Mouse (Mus musculus) lung, embryonic 14.5 days (tissue): Measurements from ENCODE around the gene Mrpl20. TPM values are rescaled to one million over a fixed set of nuclear protein-coding genes. Genes with fewer than 3 reads are reported as not detected.

Source experiments
- ATAC-seq: fragments of 200-750 bp; cut with Nextera tagmentation; 2 replicates; pipeline ENCODE4 v1.8.0; 2017; ENCODE audit warnings: mild to moderate bottlenecking, moderate TSS enrichment, moderate library complexity; ENCODE audit not compliant: insufficient read depth
- DNase-seq: peaks from one replicate; pipeline ENCODE4 v3.0.0-alpha.2; 2015
- H3K27ac ChIP-seq: fragments of 300-500 bp; sonication (generic); 2 replicates; pipeline ENCODE4 v1.5.1; 2014; ENCODE audit warnings: low read depth, mild to moderate bottlenecking, moderate library complexity
- H3K27me3 ChIP-seq: fragments of 300-500 bp; sonication (generic); 2 replicates; pipeline ENCODE4 v1.6.1; 2014; ENCODE audit warnings: low read length, control low read depth; ENCODE audit not compliant: insufficient read depth
- H3K36me3 ChIP-seq: fragments of 300-500 bp; sonication (generic); 2 replicates; pipeline ENCODE4 v1.6.1; 2014; ENCODE audit warnings: control low read depth; ENCODE audit not compliant: insufficient read depth
- H3K4me1 ChIP-seq: fragments of 300-500 bp; sonication (generic); 2 replicates; pipeline ENCODE4 v1.6.1; 2014; ENCODE audit warnings: antibody characterized with exemption, control low read depth; ENCODE audit not compliant: insufficient read depth
- H3K4me2 ChIP-seq: fragments of 300-500 bp; sonication (generic); 2 replicates; pipeline ENCODE4 v1.6.1; 2014; ENCODE audit warnings: mild to moderate bottlenecking
- H3K4me3 ChIP-seq: fragments of 300-500 bp; sonication (generic); 2 replicates; pipeline ENCODE4 v1.5.1; 2014; ENCODE audit warnings: low read depth, low read length
- H3K9ac ChIP-seq: fragments of 300-500 bp; sonication (generic); 2 replicates; pipeline ENCODE4 v1.6.1; 2014
- H3K9me3 ChIP-seq: fragments of 300-500 bp; sonication (generic); 2 replicates; pipeline ENCODE4 v1.6.1; 2016; ENCODE audit warnings: low read depth, low read length, control low read depth
- CTCF ChIP-seq: IDR thresholded peaks from 2 replicates; pipeline ENCODE4 v1.5.1; 2016; ENCODE audit warnings: antibody characterized with exemption, low read depth
- WGBS: fragments of 180-500 bp; shearing (Covaris S2); extraction: QIAGEN DNeasy Blood & Tissue Kit; methylation state at CpG from one replicate; pipeline ENCODE4 v1.1.7; 2014; 5-methylcytosine and 5-hydroxymethylcytosine counted together
- polyA plus RNA-seq: library from polyadenylated mRNA; unstranded; fragments of >200 nt; fragmentation: Nextera tagmentation; extraction: Ambion mirVana; gene quantifications from 2 replicates; pipeline ENCODE4 v1.2.1, GENCODE M21; 2014

Gene Mrpl20
- polyA plus RNA-seq: 226 and 231 TPM in 2 replicates

- Histone ChIP-seq H3K4me3 (peak within 1 kb of the TSS; percentile 95), H3K9me3 (no peaks in the 10 kb centered on the region), H3K4me1 (peaks cover 6% of the 10 kb centered on the region), H3K36me3 (peaks cover 26% of the 10 kb centered on the region), H3K27ac (peak within 1 kb of the TSS; percentile 72; the same call in 1 of the 2 replicates), H3K27me3 (no peaks in the 10 kb centered on the region), H3K4me2 (peak within 1 kb of the TSS; percentile 81), H3K9ac (peak within 1 kb of the TSS; percentile 84)
- ATAC-seq (peak; percentile 47; the same call in 1 of the 2 replicates), DNase-seq (peak; percentile 64)
- peak; percentile 20; the same call in 1 of the 2 replicates for TF ChIP-seq CTCF
- WGBS: 6% methylated on average over 12 of the region's 12 CpGs
These were observed at the start of gene Mrpl20 for GRCm38 (mm10) chr4:155802741-155803339. TSS of gene Mrpl20 (plus strand) at chr4:155802878.

GRCm38 (mm10) chr4:155757011-155757410 lies 45.7 kb upstream of the Mrpl20 start:
- Histone ChIP-seq H3K9ac (no peak overlapping the region), H3K36me3 (peaks cover 51% of the 10 kb centered on the region), H3K4me3 (no peak overlapping the region), H3K4me2 (no peak overlapping the region), H3K4me1 (peaks cover 10% of the 10 kb centered on the region), H3K27ac (no peak overlapping the region), H3K9me3 (no peaks in the 10 kb centered on the region), H3K27me3 (no peaks in the 10 kb centered on the region)
- no peak for TF ChIP-seq CTCF
- DNase-seq (no peak), ATAC-seq (no peak)
- 93% methylated on average over 12 of the region's 12 CpGs for WGBS

DNA sequence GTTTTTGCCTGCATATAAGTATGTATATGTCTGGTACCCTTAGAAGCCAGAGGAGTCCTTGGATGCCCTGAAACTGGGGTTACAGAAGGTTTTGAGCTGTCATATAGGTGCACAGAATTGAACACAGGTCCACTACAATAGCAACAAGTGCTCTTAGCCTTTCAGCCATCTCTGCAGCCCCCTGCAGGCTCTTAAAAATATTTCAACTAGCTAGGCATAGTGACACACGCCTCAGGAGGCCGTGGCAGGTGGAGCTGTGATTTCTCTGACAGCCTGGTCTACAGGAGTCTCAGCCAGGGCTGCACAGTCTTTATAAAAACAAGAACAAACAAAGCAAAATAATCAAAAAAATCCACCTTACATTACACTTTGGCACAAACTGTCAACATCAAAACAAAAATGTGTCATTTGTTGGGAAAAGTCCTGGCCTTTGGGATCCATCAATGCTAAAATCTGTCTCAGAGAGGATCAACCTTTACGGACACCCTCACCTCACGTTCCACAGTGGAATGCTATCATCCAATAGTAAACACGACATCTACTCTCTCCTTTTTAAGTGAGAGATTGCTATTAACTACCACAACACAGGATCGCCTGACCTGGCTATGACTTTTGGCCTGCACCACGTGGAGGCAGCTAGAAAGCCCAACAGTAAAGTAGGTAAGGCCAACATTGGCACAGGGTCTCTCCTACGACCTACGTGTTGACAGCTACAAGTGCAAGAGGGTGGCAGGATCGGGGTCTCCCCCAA lies 42.6 kb upstream of the Mrpl20 start:
- ATAC-seq: no peak; the same call in 1 of the 2 replicates
- H3K4me2 ChIP-seq: peak overlapping the region; percentile 84
- peak; percentile 68 for DNase-seq
- no peaks in the 10 kb centered on the region for H3K27me3 ChIP-seq
- peak overlapping the region; percentile 75 for H3K9ac ChIP-seq
- H3K4me3 ChIP-seq: peak overlapping the region; percentile 91
- WGBS: 1% methylated on average over 10 of the region's 10 CpGs
- peaks cover 10% of the 10 kb centered on the region for H3K4me1 ChIP-seq
- peaks cover 23% of the 10 kb centered on the region for H3K36me3 ChIP-seq
- peak overlapping the region; percentile 36; the same call in 1 of the 2 replicates for H3K27ac ChIP-seq
- H3K9me3 ChIP-seq: no peaks in the 10 kb centered on the region
- TF ChIP-seq CTCF: peak; percentile 51

- Histone ChIP-seq H3K9ac (peak within 1 kb of the TSS; percentile 75), H3K4me3 (peak within 1 kb of the TSS; percentile 91)
- WGBS: under 1% methylated on average over 68 of the region's 68 CpGs
These were observed 41.9 kb upstream of the Mrpl20 start, which contains the start of gene Atad3a for GRCm38 (mm10) chr4:155760613-155761355. TSS of gene Atad3a (minus strand) at chr4:155761093.

GRCm38 (mm10) chr4:155761356-155762099 lies 41.1 kb upstream of the Mrpl20 start:
- H3K36me3 ChIP-seq: peaks cover 8% of the 10 kb centered on the region; the same call in 1 of the 2 replicates
- WGBS: 2% methylated on average over 28 of the region's 28 CpGs
- H3K9ac ChIP-seq: peak overlapping the region; percentile 66
- no peak for TF ChIP-seq CTCF
- peaks cover 10% of the 10 kb centered on the region for H3K4me1 ChIP-seq
- H3K9me3 ChIP-seq: no peaks in the 10 kb centered on the region
- DNase-seq: no peak
- peak overlapping the region; percentile 84 for H3K4me2 ChIP-seq
- H3K27ac ChIP-seq: peak overlapping the region; percentile 10; the same call in 1 of the 2 replicates
- H3K27me3 ChIP-seq: no peaks in the 10 kb centered on the region
- no peak for ATAC-seq
- peak overlapping the region; percentile 91 for H3K4me3 ChIP-seq

More at GRCm38 (mm10) chr4:155760613-155761355, 41.9 kb upstream of the Mrpl20 start, which contains the start of gene Atad3a:
- Histone ChIP-seq H3K4me1 (peaks cover 10% of the 10 kb centered on the region), H3K4me2 (peak within 1 kb of the TSS; percentile 84), H3K9me3 (no peaks in the 10 kb centered on the region), H3K36me3 (peaks cover 15% of the 10 kb centered on the region), H3K27me3 (no peaks in the 10 kb centered on the region), H3K27ac (peak within 1 kb of the TSS; percentile 36; the same call in 1 of the 2 replicates)
- no peak for TF ChIP-seq CTCF
- ATAC-seq: peak; percentile 98
- peak; percentile 98 for DNase-seq

DNA sequence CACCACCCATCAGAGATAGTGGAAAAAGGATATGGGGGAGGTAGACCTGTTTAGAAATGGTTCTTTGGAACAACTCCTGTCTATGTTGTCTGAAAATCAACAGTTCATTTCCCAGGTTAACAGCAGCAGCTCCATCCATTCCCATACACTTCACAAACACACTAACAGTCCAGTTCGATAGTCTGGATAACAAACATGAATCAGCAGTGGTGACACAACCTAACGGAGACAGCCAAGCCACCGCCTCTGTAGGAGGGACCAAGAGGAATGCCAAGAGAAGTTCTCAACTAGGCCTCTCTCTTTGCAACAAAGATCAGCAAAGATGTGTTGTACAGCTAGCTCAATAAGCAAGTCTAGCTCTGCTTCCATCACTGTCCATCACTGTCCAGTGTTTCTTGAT lies 40.3 kb upstream of the Mrpl20 start:
- Histone ChIP-seq H3K9me3 (no peaks in the 10 kb centered on the region), H3K4me1 (peaks cover 10% of the 10 kb centered on the region), H3K4me3 (no peak overlapping the region), H3K4me2 (no peak overlapping the region), H3K9ac (no peak overlapping the region), H3K36me3 (peaks cover 2% of the 10 kb centered on the region; the same call in 1 of the 2 replicates), H3K27ac (no peak overlapping the region), H3K27me3 (no peaks in the 10 kb centered on the region)
- no peak for DNase-seq
- WGBS: 86% methylated on average over 3 of the region's 3 CpGs
- ATAC-seq: no peak
- no peak for TF ChIP-seq CTCF
